Mouse (Mus musculus): ENCODE measurements at regions not wholly inside any gene's neighbourhood (a gene's known extent, or its start where the extent isn't known, plus 50 kb on each side); places are given as distances from the start of the nearest gene placed in this dataset.
A peak's percentile ranks its signal among the peaks of the same experiment; 100 is the strongest.
"Not testable (repeated sequence)": the region's sequence is repeated elsewhere in the genome, so short reads cannot be mapped to it uniquely, and the experiment has no call there.

GRCm38 (mm10) chr17:7534386-7535059 lies 149.3 kb upstream of the Unc93a2 start:
- no peak for DNase-seq

- DNase-seq, result no peak
Observed at GRCm38 (mm10) chr17:7533552-7533951, 148.3 kb upstream of the Unc93a2 start.

- peak; percentile 19 for DNase-seq
Observed at GRCm38 (mm10) chr17:7532618-7533017, 147.4 kb upstream of the Unc93a2 start.

- peak; percentile 13 for DNase-seq
Observed at GRCm38 (mm10) chr17:7529304-7529703, 144.0 kb upstream of the Unc93a2 start.

GRCm38 (mm10) chr17:7527681-7528080 lies 142.4 kb upstream of the Unc93a2 start:
- no peak for DNase-seq

- not testable (repeated sequence) for DNase-seq
Observed at GRCm38 (mm10) chr17:7524497-7524896, 139.2 kb upstream of the Unc93a2 start.

- no peak for DNase-seq
Observed at GRCm38 (mm10) chr17:7521127-7521526, 135.9 kb upstream of the Unc93a2 start.
